Mouse (Mus musculus) lung, adult 2 months (tissue): ENCODE results near the gene Arid5b. TPM values are rescaled to one million over a fixed set of nuclear protein-coding genes. Genes with fewer than 3 reads are reported as not detected.
A peak's percentile ranks its signal among the peaks of the same experiment; 100 is the strongest.

Source experiments
- DNase-seq: peaks from one replicate; pipeline ENCODE4 v3.0.0; 2022
- H3K4me1 ChIP-seq: fragments of 200-500 bp; 2 replicates; pipeline ENCODE4 v1.6.1; 2011; ENCODE audit warnings: low read length; ENCODE audit not compliant: control insufficient read depth, insufficient read depth
- H3K4me3 ChIP-seq: fragments of 200-500 bp; replicated peaks from 2 replicates; pipeline ENCODE3; 2011; ENCODE audit warnings: low read depth, mild to moderate bottlenecking, control low read depth, low read length; ENCODE audit errors: extremely low read depth
- CTCF ChIP-seq: fragments of 200-500 bp; IDR thresholded peaks from 2 replicates; pipeline ENCODE4 v1.5.1; 2011; ENCODE audit warnings: mild to moderate bottlenecking, low read length, control low read depth; ENCODE audit not compliant: insufficient read depth
- POLR2A ChIP-seq: fragments of 200-500 bp; IDR thresholded peaks from 2 replicates; pipeline ENCODE4 v1.6.1; 2011; ENCODE audit warnings: low read depth, mild to moderate bottlenecking, control low read depth, low read length, borderline replicate concordance; ENCODE audit errors: extremely low read depth
- WGBS: fragments of 180-500 bp; shearing (Covaris S2); methylation state at CpG from one replicate; pipeline ENCODE4 v1.1.7; 2018; 5-methylcytosine and 5-hydroxymethylcytosine counted together
- polyA plus RNA-seq: library from polyadenylated mRNA; depleted of rRNA; stranded (reverse); fragments of >200 nt; gene quantifications from 2 replicates; pipeline ENCODE4 v1.2.3, GENCODE M21; 2012

Gene Arid5b
- polyA plus RNA-seq, 1 experiment, result 20.1 TPM

- Histone ChIP-seq H3K4me3 (no peak overlapping the region), H3K4me1 (peaks cover 11% of the 10 kb centered on the region)
- DNase-seq, result no peak
- TF ChIP-seq CTCF (no peak), POLR2A (no peak)
- 89% methylated on average over 6 of the region's 6 CpGs for WGBS
Observed at GRCm38 (mm10) chr10:68156159-68156558, 122.4 kb downstream of the Arid5b start.

DNA sequence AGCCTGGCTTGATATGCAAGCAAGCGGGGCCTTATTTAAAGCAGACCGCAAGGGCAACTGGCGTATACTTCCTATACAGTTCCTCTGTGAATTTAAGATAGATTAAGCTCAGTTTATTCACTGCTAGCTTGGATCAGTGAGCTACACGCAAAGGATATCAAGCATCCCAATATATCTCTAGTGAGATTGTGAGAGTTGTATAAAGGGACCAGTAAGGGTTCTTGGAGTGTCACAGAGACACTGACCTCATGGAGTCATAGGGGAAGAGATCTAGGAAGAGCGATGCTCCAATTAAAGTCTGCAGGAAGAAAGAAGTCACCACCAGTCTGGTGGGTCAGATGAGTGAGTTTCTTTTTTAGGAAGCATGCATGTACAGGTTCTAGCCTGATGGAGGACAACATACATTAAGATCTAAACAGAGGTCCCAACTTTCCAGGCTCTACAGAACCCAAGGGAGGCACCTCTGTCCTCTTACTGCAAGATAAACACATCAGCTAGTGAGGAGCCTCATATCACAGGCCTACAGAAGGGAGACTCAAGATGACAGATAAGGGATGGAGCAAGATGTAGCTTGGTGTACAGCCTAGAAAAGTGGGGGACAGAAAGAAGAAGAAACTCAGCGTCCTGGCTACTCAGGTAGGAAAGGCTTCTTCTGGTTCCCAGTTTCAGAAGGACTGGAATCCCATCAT lies 123.0 kb downstream of the Arid5b start:
- no peak for DNase-seq
- no peak for TF ChIP-seq CTCF
- 94% methylated on average over 6 of the region's 6 CpGs for WGBS
- Histone ChIP-seq H3K4me3 (no peak overlapping the region), H3K4me1 (peaks cover 11% of the 10 kb centered on the region)

GRCm38 (mm10) chr10:68154046-68154765 lies 124.3 kb downstream of the Arid5b start:
- TF ChIP-seq POLR2A, result no peak
- no peak for TF ChIP-seq CTCF
- 87% methylated on average over 14 of the region's 14 CpGs for WGBS
- peaks cover 11% of the 10 kb centered on the region for H3K4me1 ChIP-seq
- no peak for DNase-seq
- H3K4me3 ChIP-seq, result no peak overlapping the region

DNA sequence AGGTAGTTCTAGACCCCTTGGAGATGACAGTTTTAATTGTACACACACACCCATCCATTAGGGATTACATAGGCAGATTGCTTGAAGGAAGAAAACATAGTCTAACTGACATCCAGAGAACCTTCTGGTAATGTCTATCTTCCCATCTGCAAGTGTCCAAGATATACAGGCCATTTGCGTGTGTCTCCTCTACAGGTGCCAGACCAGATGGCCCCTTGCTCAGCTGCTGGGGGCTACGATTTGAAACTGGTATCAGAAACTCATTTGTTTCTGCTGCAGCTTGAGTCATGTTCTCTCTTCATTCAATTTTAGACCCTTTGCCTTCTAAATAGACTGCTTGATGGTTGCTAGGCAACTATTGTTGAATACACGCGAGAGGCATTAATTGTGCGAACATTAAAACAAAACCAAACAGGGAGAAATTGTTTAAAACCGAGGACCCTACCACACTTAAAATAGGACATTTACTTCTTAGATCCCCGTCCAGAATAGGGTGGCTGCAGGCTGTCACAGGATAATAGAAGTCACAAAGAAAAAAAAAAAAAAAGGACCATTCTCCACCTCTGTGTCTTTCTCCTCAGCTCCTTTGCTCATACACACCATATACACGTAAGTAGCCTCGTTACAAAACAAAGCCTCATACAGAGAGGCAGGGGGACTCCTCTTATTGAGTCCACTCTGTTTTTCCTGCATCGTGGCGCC lies 125.0 kb downstream of the Arid5b start:
- Histone ChIP-seq H3K4me1 (peaks cover 12% of the 10 kb centered on the region), H3K4me3 (no peak overlapping the region)
- no peak for DNase-seq
- 81% methylated on average over 11 of the region's 11 CpGs for WGBS
- no peak for TF ChIP-seq CTCF

GRCm38 (mm10) chr10:68148495-68148894 lies 130.0 kb downstream of the Arid5b start:
- DNase-seq, result no peak
- H3K4me3 ChIP-seq, result no peak overlapping the region
- peaks cover 21% of the 10 kb centered on the region for H3K4me1 ChIP-seq
- TF ChIP-seq POLR2A (no peak), CTCF (no peak)
- WGBS, result 60% methylated on average over 6 of the region's 6 CpGs

GRCm38 (mm10) chr10:68147730-68148129 lies 130.8 kb downstream of the Arid5b start:
- 35% methylated on average over 6 of the region's 6 CpGs for WGBS
- Histone ChIP-seq H3K4me1 (peaks cover 21% of the 10 kb centered on the region), H3K4me3 (no peak overlapping the region)
- DNase-seq, result no peak
- TF ChIP-seq CTCF, result no peak
- no peak for TF ChIP-seq POLR2A

- TF ChIP-seq POLR2A (no peak), CTCF (peak; percentile 35; the same call in 1 of the 2 replicates)
- DNase-seq, result no peak
- Histone ChIP-seq H3K4me1 (peaks cover 21% of the 10 kb centered on the region), H3K4me3 (no peak overlapping the region)
- WGBS, result 3% methylated on average over 5 of the region's 5 CpGs
Observed at GRCm38 (mm10) chr10:68146842-68147241, 131.7 kb downstream of the Arid5b start.

- Histone ChIP-seq H3K4me1 (peaks cover 21% of the 10 kb centered on the region), H3K4me3 (no peak overlapping the region)
- no peak for DNase-seq
- TF ChIP-seq CTCF (no peak), POLR2A (no peak)
- 78% methylated on average over 18 of the region's 18 CpGs for WGBS
Observed at GRCm38 (mm10) chr10:68145286-68145950, 133.1 kb downstream of the Arid5b start.

DNA sequence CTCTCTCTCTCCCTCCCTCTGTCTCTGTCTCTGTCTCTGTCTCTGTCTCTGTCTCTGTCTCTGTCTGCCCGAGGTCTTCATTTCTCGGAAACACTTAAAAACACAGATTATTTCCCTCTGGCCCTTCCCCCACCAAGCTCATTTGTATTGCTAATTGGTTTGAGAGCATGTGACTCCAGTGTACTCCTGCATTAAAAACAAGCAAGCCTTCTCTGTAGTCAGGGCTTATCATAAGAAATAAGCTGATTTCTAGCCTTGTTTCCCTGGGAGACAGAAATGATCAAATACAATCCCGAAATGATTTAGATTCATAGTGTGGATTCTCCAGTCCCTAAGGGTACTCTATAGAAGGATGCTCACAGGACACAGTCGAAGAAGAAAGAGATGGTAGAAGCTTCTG lies 136.0 kb downstream of the Arid5b start:
- no peak for DNase-seq
- peaks cover 20% of the 10 kb centered on the region for H3K4me1 ChIP-seq
- TF ChIP-seq POLR2A (no peak), CTCF (no peak)
- no peak overlapping the region for H3K4me3 ChIP-seq
- WGBS, result 91% methylated on average over 4 of the region's 4 CpGs

- Histone ChIP-seq H3K4me1 (peaks cover 21% of the 10 kb centered on the region), H3K4me3 (no peak overlapping the region)
- WGBS, result 86% methylated on average over 7 of the region's 7 CpGs
- TF ChIP-seq CTCF (no peak), POLR2A (no peak)
- DNase-seq, result no peak
Observed at GRCm38 (mm10) chr10:68141567-68141966, 137.0 kb downstream of the Arid5b start.
